Mouse (Mus musculus): ENCODE measurements around the gene Wdr76. TPM values are rescaled to one million over a fixed set of nuclear protein-coding genes. Genes with fewer than 3 reads are reported as not detected.

The Wdr76 gene
- polyA plus RNA-seq, 1 experiment from 2014 or later = 8.0 TPM

GRCm38 (mm10) chr2:121525056-121525455, 18.5 kb downstream of the Wdr76 start:
- Histone ChIP-seq H3K9me3 (no peaks in the 10 kb centered on the region), H3K27me3 (no peaks in the 10 kb centered on the region), H3K4me1 (no peaks in the 10 kb centered on the region), H3K9ac (no peak overlapping the region), H3K4me2 (replicated peaks) (no peak overlapping the region), H3K27ac (no peak overlapping the region), H3K4me3 (no peak overlapping the region), H3K36me3 (peaks cover 35% of the 10 kb centered on the region)
- ATAC-seq (ENCODE audit: insufficient number of reproducible peaks, insufficient read depth, low FRiP score, low TSS enrichment) = no peak
- 92% methylated on average over 2 of the region's 2 CpGs for WGBS

GRCm38 (mm10) chr2:121544829-121545228, 38.3 kb downstream of the Wdr76 start:
- WGBS = 93% methylated on average over 3 of the region's 3 CpGs
- no peaks in the 10 kb centered on the region for H3K4me1 ChIP-seq
- H3K4me3 ChIP-seq = no peak overlapping the region
- H3K9me3 ChIP-seq = no peaks in the 10 kb centered on the region
- no peak overlapping the region for H3K4me2 ChIP-seq (replicated peaks)
- no peak overlapping the region for H3K9ac ChIP-seq
- H3K36me3 ChIP-seq = peaks cover 33% of the 10 kb centered on the region
- H3K27me3 ChIP-seq = no peaks in the 10 kb centered on the region
- no peak for ATAC-seq (ENCODE audit: insufficient number of reproducible peaks, insufficient read depth, low FRiP score, low TSS enrichment)
- no peak overlapping the region for H3K27ac ChIP-seq

- 91% methylated on average over 6 of the region's 6 CpGs for whole genome bisulfite sequencing
- no peak for ATAC-seq (ENCODE audit: insufficient number of reproducible peaks, insufficient read depth, low FRiP score, low TSS enrichment)
- H3K36me3 ChIP-seq = peaks cover 18% of the 10 kb centered on the region
These were observed 43.1 kb downstream of the Wdr76 start for GRCm38 (mm10) chr2:121549630-121550029.

GRCm38 (mm10) chr2:121551271-121551670, 44.7 kb downstream of the Wdr76 start:
- Histone ChIP-seq H3K36me3 (peaks cover 8% of the 10 kb centered on the region; the same call in 1 of the 2 replicates), H3K27ac (no peak overlapping the region), H3K4me1 (no peaks in the 10 kb centered on the region), H3K9me3 (no peaks in the 10 kb centered on the region), H3K27me3 (no peaks in the 10 kb centered on the region), H3K4me3 (no peak overlapping the region), H3K9ac (no peak overlapping the region), H3K4me2 (replicated peaks) (no peak overlapping the region)
- no peak for ATAC-seq (ENCODE audit: insufficient number of reproducible peaks, insufficient read depth, low FRiP score, low TSS enrichment)
- 84% methylated on average over 8 of the region's 8 CpGs for WGBS

More at GRCm38 (mm10) chr2:121549630-121550029, 43.1 kb downstream of the Wdr76 start:
- Histone ChIP-seq H3K9me3 (no peaks in the 10 kb centered on the region), H3K4me2 (replicated peaks) (no peak overlapping the region), H3K27ac (no peak overlapping the region), H3K27me3 (no peaks in the 10 kb centered on the region), H3K4me1 (no peaks in the 10 kb centered on the region), H3K4me3 (no peak overlapping the region), H3K9ac (no peak overlapping the region)

- Histone ChIP-seq H3K4me1 (no peaks in the 10 kb centered on the region), H3K36me3 (no peaks in the 10 kb centered on the region), H3K9me3 (no peaks in the 10 kb centered on the region), H3K27me3 (no peaks in the 10 kb centered on the region), H3K27ac (no peak overlapping the region), H3K4me3 (no peak overlapping the region), H3K4me2 (replicated peaks) (no peak overlapping the region), H3K9ac (no peak overlapping the region)
- no peak for ATAC-seq (ENCODE audit: insufficient number of reproducible peaks, insufficient read depth, low FRiP score, low TSS enrichment)
- 85% methylated on average over 3 of the region's 3 CpGs for WGBS
These were observed 56.6 kb downstream of the Wdr76 start for GRCm38 (mm10) chr2:121563117-121563516.

GRCm38 (mm10) chr2:121565911-121566310, 59.4 kb downstream of the Wdr76 start:
- no peak for ATAC-seq (ENCODE audit: insufficient number of reproducible peaks, insufficient read depth, low FRiP score, low TSS enrichment)
- WGBS = 47% methylated on average over 5 of the region's 5 CpGs

GRCm38 (mm10) chr2:121570049-121570448, 63.5 kb downstream of the Wdr76 start:
- no peak overlapping the region for H3K4me2 ChIP-seq (replicated peaks)
- 85% methylated on average over 3 of the region's 3 CpGs for WGBS

More at GRCm38 (mm10) chr2:121565911-121566310, 59.4 kb downstream of the Wdr76 start:
- no peak overlapping the region for H3K9ac ChIP-seq
- H3K9me3 ChIP-seq = no peaks in the 10 kb centered on the region
- H3K27ac ChIP-seq = no peak overlapping the region
- H3K4me3 ChIP-seq = no peak overlapping the region
- no peaks in the 10 kb centered on the region for H3K27me3 ChIP-seq
- no peaks in the 10 kb centered on the region for H3K36me3 ChIP-seq
- no peaks in the 10 kb centered on the region for H3K4me1 ChIP-seq
- H3K4me2 ChIP-seq (replicated peaks) = no peak overlapping the region

GRCm38 (mm10) chr2:121570999-121571655, 64.6 kb downstream of the Wdr76 start:
- H3K27me3 ChIP-seq = no peaks in the 10 kb centered on the region
- WGBS = 74% methylated on average over 8 of the region's 8 CpGs
- no peaks in the 10 kb centered on the region for H3K36me3 ChIP-seq
- no peak for ATAC-seq (ENCODE audit: insufficient number of reproducible peaks, insufficient read depth, low FRiP score, low TSS enrichment)
- no peak overlapping the region for H3K9ac ChIP-seq
- no peak overlapping the region for H3K27ac ChIP-seq
- H3K4me3 ChIP-seq = no peak overlapping the region
- no peak overlapping the region for H3K4me2 ChIP-seq (replicated peaks)
- H3K4me1 ChIP-seq = 0 out of 2 replicates have a peak, but pooled peaks cover 8% of the 10 kb centered on the region
- H3K9me3 ChIP-seq = no peaks in the 10 kb centered on the region

More at GRCm38 (mm10) chr2:121570049-121570448, 63.5 kb downstream of the Wdr76 start:
- H3K27me3 ChIP-seq = no peaks in the 10 kb centered on the region
- no peak overlapping the region for H3K27ac ChIP-seq
- no peak for ATAC-seq (ENCODE audit: insufficient number of reproducible peaks, insufficient read depth, low FRiP score, low TSS enrichment)
- no peaks in the 10 kb centered on the region for H3K4me1 ChIP-seq
- H3K36me3 ChIP-seq = no peaks in the 10 kb centered on the region
- H3K9ac ChIP-seq = no peak overlapping the region
- no peak overlapping the region for H3K4me3 ChIP-seq
- no peaks in the 10 kb centered on the region for H3K9me3 ChIP-seq

- Histone ChIP-seq H3K9ac (no peak overlapping the region), H3K27me3 (no peaks in the 10 kb centered on the region), H3K9me3 (no peaks in the 10 kb centered on the region), H3K4me3 (no peak overlapping the region), H3K4me1 (0 out of 2 replicates have a peak, but pooled peaks cover 8% of the 10 kb centered on the region), H3K4me2 (replicated peaks) (no peak overlapping the region), H3K36me3 (no peaks in the 10 kb centered on the region), H3K27ac (no peak overlapping the region)
- peak; percentile 77; the same call in 1 of the 2 replicates for ATAC-seq (ENCODE audit: insufficient number of reproducible peaks, insufficient read depth, low FRiP score, low TSS enrichment)
- 19% methylated on average over 7 of the region's 7 CpGs for WGBS
These were observed 65.3 kb downstream of the Wdr76 start for GRCm38 (mm10) chr2:121571780-121572179.

GRCm38 (mm10) chr2:121574066-121574630, 67.6 kb downstream of the Wdr76 start:
- no peak overlapping the region for H3K27ac ChIP-seq
- 0 out of 2 replicates have a peak, but pooled peaks cover 8% of the 10 kb centered on the region for H3K4me1 ChIP-seq
- H3K9me3 ChIP-seq = no peaks in the 10 kb centered on the region
- H3K4me3 ChIP-seq = no peak overlapping the region
- WGBS = 79% methylated on average over 9 of the region's 9 CpGs
- H3K4me2 ChIP-seq (replicated peaks) = no peak overlapping the region
- no peak overlapping the region for H3K9ac ChIP-seq
- H3K27me3 ChIP-seq = no peaks in the 10 kb centered on the region
- H3K36me3 ChIP-seq = no peaks in the 10 kb centered on the region
- ATAC-seq (ENCODE audit: insufficient number of reproducible peaks, insufficient read depth, low FRiP score, low TSS enrichment) = no peak

GRCm38 (mm10) chr2:121575741-121576201, 69.2 kb downstream of the Wdr76 start:
- H3K9ac ChIP-seq = no peak overlapping the region
- H3K4me3 ChIP-seq = no peak overlapping the region
- H3K4me1 ChIP-seq = 0 out of 2 replicates have a peak, but pooled peaks cover 8% of the 10 kb centered on the region
- WGBS = 52% methylated on average over 8 of the region's 8 CpGs
- H3K27ac ChIP-seq = no peak overlapping the region
- H3K4me2 ChIP-seq (replicated peaks) = no peak overlapping the region
- no peaks in the 10 kb centered on the region for H3K27me3 ChIP-seq
- no peak for ATAC-seq (ENCODE audit: insufficient number of reproducible peaks, insufficient read depth, low FRiP score, low TSS enrichment)
- H3K9me3 ChIP-seq = no peaks in the 10 kb centered on the region
- no peaks in the 10 kb centered on the region for H3K36me3 ChIP-seq

GRCm38 (mm10) chr2:121582809-121583376, 76.4 kb downstream of the Wdr76 start:
- no peak overlapping the region for H3K9ac ChIP-seq
- H3K36me3 ChIP-seq = no peaks in the 10 kb centered on the region
- H3K4me3 ChIP-seq = no peak overlapping the region
- 0 out of 2 replicates have a peak, but pooled peaks cover 3% of the 10 kb centered on the region for H3K27me3 ChIP-seq
- 88% methylated on average over 13 of the region's 13 CpGs for WGBS
- H3K27ac ChIP-seq = no peak overlapping the region
- ATAC-seq (ENCODE audit: insufficient number of reproducible peaks, insufficient read depth, low FRiP score, low TSS enrichment) = no peak
- H3K9me3 ChIP-seq = no peaks in the 10 kb centered on the region
- H3K4me2 ChIP-seq (replicated peaks) = no peak overlapping the region
- H3K4me1 ChIP-seq = peaks cover 6% of the 10 kb centered on the region

All from embryonic facial prominence, embryonic 12.5 days (tissue).